Mouse (Mus musculus): Measurements from ENCODE around the gene Gas2l3. TPM values are rescaled to one million over a fixed set of nuclear protein-coding genes. Genes with fewer than 3 reads are reported as not detected.
A peak's percentile ranks its signal among the peaks of the same experiment; 100 is the strongest.

The Gas2l3 gene
- polyA plus RNA-seq, 1 experiment from 2014 or later = 2.2 TPM

DNA sequence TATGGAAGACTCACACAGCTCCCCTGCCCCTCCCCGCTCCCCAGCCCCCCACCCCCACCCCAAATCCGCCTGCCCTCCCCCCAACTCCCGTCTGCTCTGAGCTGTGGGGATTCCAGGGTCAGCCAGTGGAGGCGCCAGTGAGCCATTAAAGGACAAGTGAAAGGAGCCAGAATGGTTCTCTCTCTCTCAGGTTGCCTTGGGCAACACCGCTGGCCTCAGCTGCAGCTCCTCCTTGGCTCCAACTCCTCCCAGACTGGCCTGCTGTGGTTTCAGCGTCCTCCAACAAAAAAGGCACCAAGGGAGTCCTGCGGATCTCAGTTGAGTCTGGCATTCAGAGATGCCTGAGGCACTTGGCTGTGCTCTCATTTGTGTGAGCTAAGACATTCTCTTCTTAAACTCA is 47.9 kb downstream of the Gas2l3 start:
- H3K9ac ChIP-seq (ENCODE audit: low read depth, low read length) = no peak overlapping the region
- H3K4me1 ChIP-seq (ENCODE audit: control insufficient read depth, insufficient read depth, low read length) = peaks cover 5% of the 10 kb centered on the region; the same call in 1 of the 2 replicates
- 0% methylated on average over 7 of the region's 7 CpGs for WGBS
- H3K4me3 ChIP-seq (ENCODE audit: low read depth, low read length) = no peak overlapping the region
- H3K9me3 ChIP-seq (replicated peaks; ENCODE audit: control insufficient read depth, low read length, poor library complexity, severe bottlenecking) = no peaks in the 10 kb centered on the region
- no peak overlapping the region for H3K27ac ChIP-seq (ENCODE audit: low read length)
- no peaks in the 10 kb centered on the region for H3K36me3 ChIP-seq (ENCODE audit: control insufficient read depth, insufficient read depth, low read length)
- no peaks in the 10 kb centered on the region for H3K27me3 ChIP-seq (ENCODE audit: control insufficient read depth, insufficient read depth, low read depth, low read length)
- peak overlapping the region; percentile 2; the same call in 1 of the 2 replicates for H3K4me2 ChIP-seq (ENCODE audit: low read length)
- ATAC-seq = peak; percentile 68

DNA sequence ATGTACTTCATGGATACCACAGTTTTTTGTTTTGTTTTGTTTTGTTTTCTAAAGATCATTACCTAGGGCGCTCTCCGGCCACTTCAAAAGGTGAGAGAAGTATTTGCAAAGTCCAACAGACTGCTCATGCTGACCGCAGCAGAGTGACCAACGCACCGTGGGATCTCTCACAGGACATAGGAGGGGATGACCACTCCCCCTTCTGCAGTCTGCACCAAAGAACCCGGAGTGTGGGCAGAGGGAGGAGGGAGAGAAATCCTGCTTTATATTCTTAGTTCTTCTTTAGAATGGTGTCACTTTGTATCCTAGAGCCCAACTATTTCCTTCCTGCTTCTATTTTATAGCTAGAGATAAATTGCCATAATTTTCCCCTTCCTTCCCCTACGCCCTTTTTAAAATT is 48.4 kb downstream of the Gas2l3 start:
- Histone ChIP-seq H3K4me1 (ENCODE audit: control insufficient read depth, insufficient read depth, low read length) (peaks cover 5% of the 10 kb centered on the region; the same call in 1 of the 2 replicates), H3K9ac (ENCODE audit: low read depth, low read length) (no peak overlapping the region), H3K27me3 (ENCODE audit: control insufficient read depth, insufficient read depth, low read depth, low read length) (no peaks in the 10 kb centered on the region), H3K4me3 (ENCODE audit: low read depth, low read length) (no peak overlapping the region), H3K27ac (ENCODE audit: low read length) (no peak overlapping the region), H3K9me3 (replicated peaks; ENCODE audit: control insufficient read depth, low read length, poor library complexity, severe bottlenecking) (no peaks in the 10 kb centered on the region), H3K36me3 (ENCODE audit: control insufficient read depth, insufficient read depth, low read length) (no peaks in the 10 kb centered on the region), H3K4me2 (ENCODE audit: low read length) (peak overlapping the region; percentile 2; the same call in 1 of the 2 replicates)
- WGBS = 27% methylated on average over 7 of the region's 7 CpGs
- no peak for ATAC-seq

DNA sequence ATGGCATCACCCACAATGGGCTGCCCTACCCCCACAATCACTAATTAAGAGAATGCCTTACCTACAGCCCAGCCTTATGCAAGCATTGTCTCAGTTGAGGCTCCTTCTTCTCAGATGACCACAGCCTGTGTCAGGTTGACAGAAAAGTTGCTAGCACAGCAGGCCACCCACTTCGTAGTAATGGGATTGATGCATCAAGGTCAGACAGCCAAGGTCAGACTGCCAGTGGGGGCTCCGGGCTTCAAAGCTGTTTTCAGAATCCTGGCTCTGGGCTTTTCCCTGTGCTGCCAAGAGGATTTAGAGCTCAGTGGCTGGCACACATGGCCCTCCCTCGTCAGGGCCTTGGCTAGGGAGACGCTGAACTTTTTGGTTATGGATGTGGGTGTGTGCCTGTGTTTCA is 51.1 kb downstream of the Gas2l3 start:
- no peaks in the 10 kb centered on the region for H3K27me3 ChIP-seq (ENCODE audit: control insufficient read depth, insufficient read depth, low read depth, low read length)
- no peak overlapping the region for H3K4me2 ChIP-seq (ENCODE audit: low read length)
- no peak overlapping the region for H3K27ac ChIP-seq (ENCODE audit: low read length)
- H3K4me3 ChIP-seq (ENCODE audit: low read depth, low read length) = no peak overlapping the region
- WGBS = 24% methylated on average over 4 of the region's 4 CpGs
- no peaks in the 10 kb centered on the region for H3K9me3 ChIP-seq (replicated peaks; ENCODE audit: control insufficient read depth, low read length, poor library complexity, severe bottlenecking)
- no peaks in the 10 kb centered on the region for H3K36me3 ChIP-seq (ENCODE audit: control insufficient read depth, insufficient read depth, low read length)
- no peak overlapping the region for H3K9ac ChIP-seq (ENCODE audit: low read depth, low read length)
- ATAC-seq = no peak
- peaks cover 5% of the 10 kb centered on the region; the same call in 1 of the 2 replicates for H3K4me1 ChIP-seq (ENCODE audit: control insufficient read depth, insufficient read depth, low read length)

DNA sequence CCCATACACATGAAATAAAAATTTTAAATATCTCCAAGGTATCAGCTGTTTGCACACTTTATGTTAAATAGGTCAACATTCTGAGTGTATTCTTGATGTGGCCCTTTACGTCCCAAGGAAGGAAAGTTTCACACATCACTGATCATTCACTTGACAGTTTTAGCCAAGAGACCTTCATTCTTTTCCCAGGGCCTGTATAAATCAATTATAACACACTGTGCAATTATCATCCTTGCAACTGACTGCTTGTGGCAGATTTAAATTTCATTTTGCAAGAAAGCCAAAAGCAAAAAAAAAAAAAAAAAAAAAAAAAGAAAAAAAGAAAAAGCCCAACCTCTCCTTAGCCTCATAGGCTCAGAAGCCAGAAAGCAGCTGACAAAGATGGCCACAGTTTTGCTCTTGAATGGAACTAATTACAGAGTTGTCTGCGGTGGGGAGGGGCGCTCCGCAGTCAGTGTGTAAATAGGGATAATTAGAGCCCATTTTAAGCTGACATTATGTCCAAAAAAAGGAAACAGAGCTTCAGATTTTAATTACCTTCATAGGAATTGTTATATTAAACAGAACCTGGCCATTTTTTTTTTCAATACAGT is 52.1 kb downstream of the Gas2l3 start:
- Histone ChIP-seq H3K4me2 (ENCODE audit: low read length) (no peak overlapping the region), H3K9me3 (replicated peaks; ENCODE audit: control insufficient read depth, low read length, poor library complexity, severe bottlenecking) (no peaks in the 10 kb centered on the region), H3K36me3 (ENCODE audit: control insufficient read depth, insufficient read depth, low read length) (no peaks in the 10 kb centered on the region), H3K4me3 (ENCODE audit: low read depth, low read length) (no peak overlapping the region), H3K4me1 (ENCODE audit: control insufficient read depth, insufficient read depth, low read length) (peaks cover 5% of the 10 kb centered on the region; the same call in 1 of the 2 replicates), H3K9ac (ENCODE audit: low read depth, low read length) (no peak overlapping the region), H3K27ac (ENCODE audit: low read length) (no peak overlapping the region), H3K27me3 (ENCODE audit: control insufficient read depth, insufficient read depth, low read depth, low read length) (no peaks in the 10 kb centered on the region)
- ATAC-seq = no peak
- WGBS = 67% methylated on average over 4 of the region's 4 CpGs

DNA sequence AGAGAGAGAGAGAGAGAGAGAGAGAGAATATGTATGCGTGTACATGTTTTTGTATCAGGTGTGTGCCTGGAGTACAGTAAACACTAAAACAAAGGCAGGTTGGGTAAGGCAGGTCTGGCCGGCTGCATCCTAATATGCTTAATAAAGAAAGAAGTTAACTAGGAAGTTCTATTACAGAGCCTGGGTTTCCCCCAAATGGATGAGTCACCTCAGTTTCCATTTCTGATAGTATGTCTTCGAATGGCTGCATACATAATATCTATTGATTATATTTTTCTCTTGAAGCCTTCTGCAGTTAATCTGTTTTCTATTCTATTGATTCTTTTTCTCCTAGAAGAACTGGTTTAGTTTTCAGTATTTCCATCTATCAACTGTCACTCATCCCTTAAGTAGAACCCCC is 57.3 kb downstream of the Gas2l3 start:
- H3K36me3 ChIP-seq (ENCODE audit: control insufficient read depth, insufficient read depth, low read length) = no peaks in the 10 kb centered on the region
- no peak overlapping the region for H3K4me2 ChIP-seq (ENCODE audit: low read length)
- 89% methylated on average over 3 of the region's 3 CpGs for WGBS
- no peaks in the 10 kb centered on the region for H3K4me1 ChIP-seq (ENCODE audit: control insufficient read depth, insufficient read depth, low read length)
- no peaks in the 10 kb centered on the region for H3K9me3 ChIP-seq (replicated peaks; ENCODE audit: control insufficient read depth, low read length, poor library complexity, severe bottlenecking)
- H3K4me3 ChIP-seq (ENCODE audit: low read depth, low read length) = no peak overlapping the region
- H3K9ac ChIP-seq (ENCODE audit: low read depth, low read length) = no peak overlapping the region
- no peak overlapping the region for H3K27ac ChIP-seq (ENCODE audit: low read length)
- H3K27me3 ChIP-seq (ENCODE audit: control insufficient read depth, insufficient read depth, low read depth, low read length) = no peaks in the 10 kb centered on the region
- ATAC-seq = no peak

DNA sequence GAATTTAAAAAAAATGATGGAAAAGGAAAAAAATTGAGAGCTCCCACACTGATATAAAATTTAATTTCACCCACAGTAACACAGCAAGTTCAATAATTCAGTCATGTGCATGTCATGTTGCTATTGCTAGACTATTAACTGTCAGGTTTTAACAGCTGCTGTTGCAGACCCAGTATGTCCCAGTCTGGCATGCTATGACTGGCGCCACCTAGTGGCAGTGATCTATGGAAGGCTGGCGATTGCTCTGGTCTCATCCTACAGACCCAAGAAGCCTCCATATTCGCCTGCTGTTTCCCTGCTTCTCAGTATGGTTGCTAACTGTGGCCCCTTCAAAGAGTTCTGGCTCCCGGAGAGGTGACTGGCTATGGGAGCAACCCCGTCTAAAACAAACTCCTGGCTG is 60.3 kb downstream of the Gas2l3 start:
- Histone ChIP-seq H3K4me3 (ENCODE audit: low read depth, low read length) (no peak overlapping the region), H3K27me3 (ENCODE audit: control insufficient read depth, insufficient read depth, low read depth, low read length) (no peaks in the 10 kb centered on the region), H3K9ac (ENCODE audit: low read depth, low read length) (no peak overlapping the region), H3K27ac (ENCODE audit: low read length) (no peak overlapping the region), H3K4me1 (ENCODE audit: control insufficient read depth, insufficient read depth, low read length) (no peaks in the 10 kb centered on the region), H3K4me2 (ENCODE audit: low read length) (no peak overlapping the region), H3K9me3 (replicated peaks; ENCODE audit: control insufficient read depth, low read length, poor library complexity, severe bottlenecking) (no peaks in the 10 kb centered on the region), H3K36me3 (ENCODE audit: control insufficient read depth, insufficient read depth, low read length) (no peaks in the 10 kb centered on the region)
- 2% methylated on average over 5 of the region's 5 CpGs for WGBS
- ATAC-seq = 0 out of 2 replicates have a peak, but pooled peaks have one; percentile 66

DNA sequence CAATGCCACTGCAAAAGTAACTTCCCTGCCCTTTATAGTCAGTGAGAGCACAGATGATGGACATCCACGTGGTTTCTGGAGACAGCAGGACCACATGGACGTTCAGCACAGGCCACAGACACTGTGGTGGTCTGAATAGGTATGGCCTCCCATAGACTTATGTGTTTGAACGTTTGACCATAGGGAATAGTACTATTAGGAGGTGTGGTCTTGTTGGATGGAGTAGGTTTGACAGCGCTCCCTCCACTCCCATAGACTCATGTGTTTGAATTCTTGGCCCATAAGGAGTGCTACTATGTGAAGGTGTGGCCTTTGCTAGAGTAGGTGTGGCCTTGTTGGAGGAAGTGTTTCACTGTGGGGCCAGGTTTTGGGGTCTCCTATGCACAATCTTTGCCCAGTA is 66.0 kb downstream of the Gas2l3 start:
- no peak for ATAC-seq
- no peak overlapping the region for H3K4me3 ChIP-seq (ENCODE audit: low read depth, low read length)

DNA sequence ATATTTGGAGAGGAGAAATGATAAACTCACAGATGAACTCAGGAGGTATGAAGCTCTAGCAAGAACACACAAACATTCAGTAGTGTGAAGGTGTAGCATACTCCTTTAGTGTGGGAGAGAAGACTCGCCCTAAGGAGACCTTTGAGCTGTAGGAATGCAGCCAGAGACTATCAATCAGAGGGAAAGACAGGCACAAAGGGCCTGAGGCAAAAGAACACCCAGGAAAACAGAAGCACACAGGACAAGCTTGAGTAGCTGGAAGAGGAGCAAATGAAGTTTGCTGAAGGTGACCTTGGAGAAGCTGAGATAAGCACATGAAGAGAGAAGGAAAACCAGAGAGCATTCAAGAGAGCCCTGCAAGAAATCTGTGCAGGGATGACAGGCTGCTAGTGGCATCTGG is 73.7 kb downstream of the Gas2l3 start:
- H3K9ac ChIP-seq (ENCODE audit: low read depth, low read length) = no peak overlapping the region
- no peaks in the 10 kb centered on the region for H3K4me1 ChIP-seq (ENCODE audit: control insufficient read depth, insufficient read depth, low read length)
- no peaks in the 10 kb centered on the region for H3K9me3 ChIP-seq (replicated peaks; ENCODE audit: control insufficient read depth, low read length, poor library complexity, severe bottlenecking)
- no peak for ATAC-seq
- no peak overlapping the region for H3K4me2 ChIP-seq (ENCODE audit: low read length)
- H3K4me3 ChIP-seq (ENCODE audit: low read depth, low read length) = no peak overlapping the region
- WGBS = 59% methylated on average over 1 of the region's 1 CpGs
- H3K27me3 ChIP-seq (ENCODE audit: control insufficient read depth, insufficient read depth, low read depth, low read length) = no peaks in the 10 kb centered on the region
- H3K27ac ChIP-seq (ENCODE audit: low read length) = no peak overlapping the region
- H3K36me3 ChIP-seq (ENCODE audit: control insufficient read depth, insufficient read depth, low read length) = no peaks in the 10 kb centered on the region

More for the DNA sequence above, 66.0 kb downstream of the Gas2l3 start:
- 70% methylated on average over 4 of the region's 4 CpGs for WGBS
- Histone ChIP-seq H3K36me3 (ENCODE audit: control insufficient read depth, insufficient read depth, low read length) (no peaks in the 10 kb centered on the region), H3K4me1 (ENCODE audit: control insufficient read depth, insufficient read depth, low read length) (no peaks in the 10 kb centered on the region), H3K9ac (ENCODE audit: low read depth, low read length) (no peak overlapping the region), H3K27ac (ENCODE audit: low read length) (no peak overlapping the region), H3K27me3 (ENCODE audit: control insufficient read depth, insufficient read depth, low read depth, low read length) (no peaks in the 10 kb centered on the region), H3K9me3 (replicated peaks; ENCODE audit: control insufficient read depth, low read length, poor library complexity, severe bottlenecking) (0 out of 2 replicates have a peak, but pooled peaks cover 6% of the 10 kb centered on the region), H3K4me2 (ENCODE audit: low read length) (no peak overlapping the region)

DNA sequence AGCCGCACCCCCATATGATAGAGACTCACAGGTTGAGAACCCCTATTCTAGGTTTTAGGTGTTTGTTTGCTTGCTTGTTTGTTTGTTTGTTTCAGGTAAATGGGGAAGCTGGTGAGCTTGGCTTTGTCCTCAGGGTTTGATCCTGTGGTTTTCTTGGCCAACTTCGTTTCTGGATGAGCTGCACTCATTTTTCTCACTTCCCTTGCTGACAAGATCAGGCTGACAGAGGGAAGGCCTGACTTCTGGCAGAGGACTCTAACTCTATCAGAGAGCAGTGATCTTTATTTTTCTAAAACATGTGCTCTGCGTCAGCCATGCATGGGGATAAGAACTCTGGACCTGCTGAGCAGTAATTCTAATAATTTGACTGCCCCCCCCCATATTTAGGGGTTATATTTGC is 84.8 kb downstream of the Gas2l3 start:
- no peaks in the 10 kb centered on the region for H3K9me3 ChIP-seq (replicated peaks; ENCODE audit: control insufficient read depth, low read length, poor library complexity, severe bottlenecking)
- no peak overlapping the region for H3K9ac ChIP-seq (ENCODE audit: low read depth, low read length)
- H3K4me3 ChIP-seq (ENCODE audit: low read depth, low read length) = no peak overlapping the region
- WGBS = 86% methylated on average over 3 of the region's 3 CpGs
- H3K4me1 ChIP-seq (ENCODE audit: control insufficient read depth, insufficient read depth, low read length) = no peaks in the 10 kb centered on the region
- no peak for ATAC-seq
- no peak overlapping the region for H3K27ac ChIP-seq (ENCODE audit: low read length)
- H3K4me2 ChIP-seq (ENCODE audit: low read length) = no peak overlapping the region
- no peaks in the 10 kb centered on the region for H3K36me3 ChIP-seq (ENCODE audit: control insufficient read depth, insufficient read depth, low read length)
- no peaks in the 10 kb centered on the region for H3K27me3 ChIP-seq (ENCODE audit: control insufficient read depth, insufficient read depth, low read depth, low read length)

Measured in midbrain, embryonic 16.5 days (tissue).